Mouse (Mus musculus) kidney, postnatal 0 days (tissue): ENCODE results near the gene 5430419D17Rik. TPM values are rescaled to one million over a fixed set of nuclear protein-coding genes. Genes with fewer than 3 reads are reported as not detected.

ENCODE experiments used
- ATAC-seq: fragments of 200-750 bp; cut with Nextera tagmentation; replicated peaks from 2 replicates; pipeline ENCODE4 v1.8.0; 2017; ENCODE audit warnings: low read depth, moderate number of reproducible peaks, moderate TSS enrichment, moderate library complexity; ENCODE audit not compliant: low FRiP score
- DNase-seq: peaks from one replicate; pipeline ENCODE4 v3.0.0-alpha.2; 2016; ENCODE audit warnings: low spot score
- H3K27ac ChIP-seq: fragments of 300-500 bp; sonication (generic); 2 replicates; pipeline ENCODE4 v1.5.1; 2014; ENCODE audit warnings: mild to moderate bottlenecking
- H3K27me3 ChIP-seq: fragments of 300-500 bp; sonication (generic); 2 replicates; pipeline ENCODE4 v1.6.1; 2014; ENCODE audit warnings: low read length, mixed read lengths; ENCODE audit not compliant: insufficient read depth
- H3K36me3 ChIP-seq: fragments of 300-500 bp; sonication (generic); 2 replicates; pipeline ENCODE4 v1.6.1; 2014; ENCODE audit warnings: low read length, mixed read lengths; ENCODE audit not compliant: insufficient read depth
- H3K4me1 ChIP-seq: fragments of 300-500 bp; sonication (generic); replicated peaks from 2 replicates; pipeline ENCODE4 v1.6.1; 2014; ENCODE audit warnings: antibody characterized with exemption, low read length, mixed read lengths; ENCODE audit not compliant: insufficient read depth
- H3K4me2 ChIP-seq: fragments of 300-500 bp; sonication (generic); 2 replicates; pipeline ENCODE4 v1.6.1; 2014; ENCODE audit warnings: mild to moderate bottlenecking, low read length, moderate library complexity, mixed read lengths
- H3K4me3 ChIP-seq: fragments of 300-500 bp; sonication (generic); replicated peaks from 2 replicates; pipeline ENCODE4 v1.5.1; 2014; ENCODE audit warnings: low read depth, low read length
- H3K9ac ChIP-seq: fragments of 300-500 bp; sonication (generic); 2 replicates; pipeline ENCODE4 v1.6.1; 2014; ENCODE audit warnings: low read depth, low read length
- H3K9me3 ChIP-seq: fragments of 300-500 bp; sonication (generic); replicated peaks from 2 replicates; pipeline ENCODE4 v1.6.1; 2016; ENCODE audit warnings: low read length, inconsistent platforms, mixed read lengths
- CTCF ChIP-seq: IDR thresholded peaks from 2 replicates; pipeline ENCODE4 v1.5.1; 2016; ENCODE audit warnings: antibody characterized with exemption, low read depth, mild to moderate bottlenecking, moderate library complexity
- WGBS: fragments of 180-500 bp; shearing (Covaris S2); extraction: QIAGEN DNeasy Blood & Tissue Kit; methylation state at CpG from one replicate; pipeline ENCODE4 v1.1.7; 2014; 5-methylcytosine and 5-hydroxymethylcytosine counted together
- polyA plus RNA-seq: library from polyadenylated mRNA; unstranded; fragments of >200 nt; fragmentation: Nextera tagmentation; extraction: Ambion mirVana; gene quantifications from 2 replicates; pipeline ENCODE4 v1.2.1, GENCODE M21; 2015

The 5430419D17Rik gene
- polyA plus RNA-seq, 1 experiment from 2014 or later, result not detected

DNA sequence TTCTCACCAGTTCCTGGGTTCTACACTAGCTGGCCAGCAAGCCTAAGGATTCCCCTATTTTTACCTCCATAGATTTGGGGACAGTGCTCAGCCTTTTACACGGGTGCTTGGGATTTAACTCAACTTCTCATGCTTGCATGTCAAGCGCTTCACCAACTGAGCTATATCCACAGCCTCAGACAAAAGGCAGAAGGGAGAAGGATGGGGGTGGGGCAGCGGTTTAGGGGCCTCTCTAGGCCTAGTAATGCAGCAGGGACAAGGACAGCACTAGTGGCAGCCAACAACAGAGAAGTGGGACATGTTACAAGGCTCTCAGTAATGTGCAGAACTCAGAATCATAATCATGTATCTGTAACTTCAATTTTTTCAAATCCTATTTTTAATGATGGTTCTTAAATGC lies 6.4 kb upstream of the 5430419D17Rik start:
- Histone ChIP-seq H3K27ac (no peak overlapping the region), H3K9me3 (no peaks in the 10 kb centered on the region), H3K27me3 (no peaks in the 10 kb centered on the region), H3K4me1 (no peaks in the 10 kb centered on the region), H3K36me3 (no peaks in the 10 kb centered on the region), H3K9ac (no peak overlapping the region), H3K4me2 (no peak overlapping the region), H3K4me3 (no peak overlapping the region)
- 85% methylated on average over 3 of the region's 3 CpGs for WGBS
- DNase-seq (no peak), ATAC-seq (no peak)
- no peak for TF ChIP-seq CTCF

DNA sequence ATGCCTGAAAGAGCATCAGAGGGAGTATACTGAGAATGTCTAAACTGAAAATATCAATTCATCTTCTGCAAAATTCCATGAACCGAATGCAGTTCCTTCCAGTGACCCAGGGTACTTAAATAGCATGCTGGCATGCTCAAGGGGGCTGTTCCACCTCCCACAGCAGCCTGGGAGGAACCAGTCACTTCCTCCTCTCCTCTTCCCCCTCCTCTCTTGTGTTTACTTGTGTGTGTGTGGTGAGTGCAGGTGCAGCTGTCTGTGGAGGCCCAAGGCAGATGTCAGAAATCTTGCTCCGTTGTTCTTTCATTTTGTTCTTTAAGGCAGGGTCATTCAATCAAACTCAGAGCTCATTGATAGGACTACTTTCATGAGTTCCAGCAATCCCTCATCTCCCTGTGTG lies 5.1 kb upstream of the 5430419D17Rik start:
- ATAC-seq (no peak), DNase-seq (no peak)
- TF ChIP-seq CTCF, result no peak
- Histone ChIP-seq H3K4me1 (no peaks in the 10 kb centered on the region), H3K4me3 (no peak overlapping the region), H3K9me3 (no peaks in the 10 kb centered on the region), H3K27ac (no peak overlapping the region), H3K36me3 (no peaks in the 10 kb centered on the region), H3K4me2 (no peak overlapping the region), H3K9ac (no peak overlapping the region), H3K27me3 (no peaks in the 10 kb centered on the region)
- WGBS, result 15% methylated on average over 2 of the region's 2 CpGs

DNA sequence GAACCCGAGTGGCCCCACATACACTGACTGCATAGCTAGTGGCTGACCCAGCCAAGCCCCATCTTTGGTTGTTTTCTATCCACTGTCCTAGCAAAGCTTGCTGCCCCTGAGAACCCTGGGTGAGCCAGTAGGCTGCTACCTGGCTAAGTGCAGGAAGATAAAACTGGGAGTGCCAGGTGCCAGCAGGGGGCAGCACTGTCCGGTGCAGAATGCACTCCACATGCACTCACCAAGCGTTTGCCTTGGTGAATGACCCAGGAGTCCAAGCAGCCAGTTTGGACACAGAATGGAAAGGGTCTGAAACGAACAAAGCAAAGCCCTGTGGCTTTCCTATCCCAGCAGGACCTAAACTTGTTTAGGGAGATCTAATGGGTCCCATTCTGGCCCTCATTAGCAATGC lies 8.5 kb downstream of the 5430419D17Rik start:
- DNase-seq (peak; percentile 9), ATAC-seq (no peak)
- Histone ChIP-seq H3K36me3 (no peaks in the 10 kb centered on the region), H3K4me1 (no peaks in the 10 kb centered on the region), H3K9ac (no peak overlapping the region), H3K9me3 (no peaks in the 10 kb centered on the region), H3K27ac (no peak overlapping the region), H3K4me3 (no peak overlapping the region), H3K27me3 (no peaks in the 10 kb centered on the region), H3K4me2 (no peak overlapping the region)
- TF ChIP-seq CTCF, result peak; percentile 66
- 35% methylated on average over 4 of the region's 4 CpGs for WGBS

DNA sequence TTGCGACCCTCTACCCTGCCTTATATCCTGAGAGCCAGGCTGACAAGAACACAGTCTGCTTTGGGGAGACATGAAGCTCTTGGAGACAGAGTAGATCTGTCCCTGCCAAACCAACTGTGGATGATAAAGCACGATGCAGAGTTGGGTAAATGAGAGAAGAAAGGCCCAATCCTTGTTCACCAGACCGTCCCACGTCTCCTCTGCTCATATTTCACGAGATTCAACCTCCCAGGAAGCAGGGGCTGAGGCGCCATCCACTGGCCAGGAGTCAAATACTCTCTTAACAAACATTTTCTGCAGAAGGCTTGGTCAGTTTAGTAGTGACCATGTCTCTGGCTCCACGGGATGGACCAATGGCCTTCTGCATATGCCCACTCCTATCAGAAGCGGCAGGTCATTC lies 10.1 kb downstream of the 5430419D17Rik start:
- DNase-seq (peak; percentile 69), ATAC-seq (0 out of 2 replicates have a peak, but pooled peaks have one; percentile 13)
- Histone ChIP-seq H3K27ac (no peak overlapping the region), H3K4me1 (no peaks in the 10 kb centered on the region), H3K36me3 (no peaks in the 10 kb centered on the region), H3K9ac (no peak overlapping the region), H3K27me3 (no peaks in the 10 kb centered on the region), H3K9me3 (no peaks in the 10 kb centered on the region), H3K4me2 (no peak overlapping the region), H3K4me3 (no peak overlapping the region)
- peak; percentile 56 for TF ChIP-seq CTCF
- 41% methylated on average over 8 of the region's 8 CpGs for WGBS

DNA sequence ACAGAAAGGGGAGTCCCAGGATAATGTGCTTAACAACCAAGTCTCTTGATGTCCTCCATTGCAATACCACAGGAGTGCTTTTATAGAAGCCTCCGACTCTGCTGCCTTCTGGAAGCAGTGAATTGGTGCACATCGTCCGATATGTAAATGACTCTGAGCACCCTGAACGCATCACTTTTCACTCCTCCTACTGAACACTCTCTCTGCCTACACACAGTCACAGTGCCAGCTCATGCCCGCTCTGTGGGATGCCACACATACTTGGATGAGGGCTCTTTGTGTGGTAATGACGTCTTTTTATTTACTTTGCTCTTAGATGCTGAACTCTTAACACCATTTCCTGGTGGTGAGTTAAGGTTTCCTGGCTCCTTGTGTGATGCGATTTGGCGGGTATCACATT lies 12.8 kb downstream of the 5430419D17Rik start:
- Histone ChIP-seq H3K36me3 (no peaks in the 10 kb centered on the region), H3K9me3 (no peaks in the 10 kb centered on the region), H3K9ac (no peak overlapping the region), H3K27me3 (no peaks in the 10 kb centered on the region), H3K4me2 (no peak overlapping the region), H3K4me1 (no peaks in the 10 kb centered on the region), H3K4me3 (no peak overlapping the region), H3K27ac (no peak overlapping the region)
- 35% methylated on average over 8 of the region's 8 CpGs for WGBS
- peak; percentile 6 for DNase-seq
- no peak for ATAC-seq
- TF ChIP-seq CTCF, result no peak

DNA sequence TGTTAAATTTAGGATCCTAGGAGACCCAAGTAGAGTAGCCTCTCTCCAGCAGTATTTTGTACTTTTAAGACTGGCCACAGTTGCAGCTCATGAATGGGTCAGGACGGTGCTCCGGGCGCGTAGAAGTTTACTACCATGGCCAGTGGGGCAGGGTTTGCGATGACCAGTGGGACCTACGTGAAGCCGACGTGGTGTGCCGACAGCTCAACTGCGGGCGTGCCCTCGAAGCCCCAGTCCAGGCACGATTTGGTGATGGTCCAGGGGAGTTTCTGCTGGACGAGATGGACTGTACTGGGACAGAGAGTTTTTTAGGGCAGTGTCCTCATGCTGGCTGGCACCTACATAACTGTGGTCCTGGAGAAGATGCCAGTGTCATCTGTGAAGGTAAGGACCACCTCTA lies 13.8 kb downstream of the 5430419D17Rik start:
- Histone ChIP-seq H3K4me3 (no peak overlapping the region), H3K27ac (no peak overlapping the region), H3K9ac (no peak overlapping the region), H3K4me1 (no peaks in the 10 kb centered on the region), H3K4me2 (no peak overlapping the region), H3K27me3 (no peaks in the 10 kb centered on the region), H3K36me3 (no peaks in the 10 kb centered on the region), H3K9me3 (no peaks in the 10 kb centered on the region)
- no peak for TF ChIP-seq CTCF
- DNase-seq (no peak), ATAC-seq (no peak)
- 97% methylated on average over 14 of the region's 14 CpGs for WGBS

DNA sequence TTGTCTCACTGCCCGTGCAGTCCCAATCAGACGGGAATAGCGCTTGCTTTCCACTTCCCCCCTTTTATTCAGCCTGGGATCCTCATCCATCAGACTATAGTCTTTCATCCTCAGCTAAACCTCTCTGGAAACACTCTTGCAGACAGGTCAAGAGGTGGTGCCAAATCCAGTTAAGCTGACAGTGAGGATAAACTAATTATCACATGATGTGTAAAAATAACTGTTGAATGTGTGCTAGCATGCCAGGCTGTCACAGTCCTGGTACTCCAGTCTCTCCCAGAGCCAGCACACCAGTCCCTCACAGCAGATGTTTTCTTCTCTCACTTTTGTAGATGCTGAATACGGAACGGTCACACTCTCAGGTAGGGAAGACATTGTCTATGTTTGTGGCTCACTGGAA lies 48.9 kb downstream of the 5430419D17Rik start:
- WGBS, result 84% methylated on average over 5 of the region's 5 CpGs
- ATAC-seq (no peak), DNase-seq (no peak)
- H3K36me3 ChIP-seq, result no peaks in the 10 kb centered on the region
- H3K27me3 ChIP-seq, result no peaks in the 10 kb centered on the region
- TF ChIP-seq CTCF, result no peak
- no peak overlapping the region for H3K27ac ChIP-seq
- no peak overlapping the region for H3K4me2 ChIP-seq
- H3K9me3 ChIP-seq, result no peaks in the 10 kb centered on the region
- no peaks in the 10 kb centered on the region for H3K4me1 ChIP-seq
- H3K9ac ChIP-seq, result no peak overlapping the region
- no peak overlapping the region for H3K4me3 ChIP-seq
